Mouse (Mus musculus): ENCODE measurements around the gene Wfikkn1. TPM values are rescaled to one million over a fixed set of nuclear protein-coding genes. Genes with fewer than 3 reads are reported as not detected.
A peak's percentile ranks its signal among the peaks of the same experiment; 100 is the strongest.

Gene Wfikkn1
- polyA plus RNA-seq, 1 experiment from 2014 or later = 0.34 TPM

GRCm38 (mm10) chr17:25879750-25880149 lies 908 bp downstream of the Wfikkn1 start:
- no peak overlapping the region for H3K27ac ChIP-seq (ENCODE audit: low read depth, low read length)
- no peak for ATAC-seq
- peaks cover 19% of the 10 kb centered on the region for H3K4me1 ChIP-seq (ENCODE audit: control insufficient read depth, insufficient read depth, low read depth, low read length)
- H3K9ac ChIP-seq (ENCODE audit: low read depth, low read length) = no peak overlapping the region
- no peak overlapping the region for H3K4me3 ChIP-seq (ENCODE audit: low read length)
- 64% methylated on average over 8 of the region's 8 CpGs for WGBS
- H3K4me2 ChIP-seq (ENCODE audit: low read length) = no peak overlapping the region
- H3K27me3 ChIP-seq (replicated peaks; ENCODE audit: control insufficient read depth, insufficient read depth, low read length) = no peaks in the 10 kb centered on the region
- H3K36me3 ChIP-seq (ENCODE audit: control insufficient read depth, insufficient read depth, low read length) = peaks cover 25% of the 10 kb centered on the region
- H3K9me3 ChIP-seq (ENCODE audit: control insufficient read depth, low read length) = no peaks in the 10 kb centered on the region

- Histone ChIP-seq H3K4me3 (ENCODE audit: low read length) (no peak overlapping the region), H3K27ac (ENCODE audit: low read depth, low read length) (no peak overlapping the region), H3K9me3 (ENCODE audit: control insufficient read depth, low read length) (no peaks in the 10 kb centered on the region), H3K4me1 (ENCODE audit: control insufficient read depth, insufficient read depth, low read depth, low read length) (peaks cover 20% of the 10 kb centered on the region), H3K27me3 (replicated peaks; ENCODE audit: control insufficient read depth, insufficient read depth, low read length) (no peaks in the 10 kb centered on the region), H3K36me3 (ENCODE audit: control insufficient read depth, insufficient read depth, low read length) (peaks cover 23% of the 10 kb centered on the region), H3K9ac (ENCODE audit: low read depth, low read length) (no peak overlapping the region), H3K4me2 (ENCODE audit: low read length) (no peak overlapping the region)
- no peak for ATAC-seq
- 32% methylated on average over 4 of the region's 4 CpGs for WGBS
These were observed 1.4 kb downstream of the Wfikkn1 start for GRCm38 (mm10) chr17:25879261-25879660.

- Histone ChIP-seq H3K4me3 (ENCODE audit: low read length) (no peak overlapping the region), H3K27ac (ENCODE audit: low read depth, low read length) (no peak overlapping the region), H3K27me3 (replicated peaks; ENCODE audit: control insufficient read depth, insufficient read depth, low read length) (no peaks in the 10 kb centered on the region), H3K9ac (ENCODE audit: low read depth, low read length) (no peak overlapping the region), H3K36me3 (ENCODE audit: control insufficient read depth, insufficient read depth, low read length) (peaks cover 20% of the 10 kb centered on the region), H3K9me3 (ENCODE audit: control insufficient read depth, low read length) (no peaks in the 10 kb centered on the region), H3K4me1 (ENCODE audit: control insufficient read depth, insufficient read depth, low read depth, low read length) (peaks cover 26% of the 10 kb centered on the region), H3K4me2 (ENCODE audit: low read length) (no peak overlapping the region)
- ATAC-seq = no peak
- 85% methylated on average over 19 of the region's 19 CpGs for WGBS
These were observed 2.0 kb downstream of the Wfikkn1 start for GRCm38 (mm10) chr17:25878611-25879180.

GRCm38 (mm10) chr17:25877741-25878610 lies 2.7 kb downstream of the Wfikkn1 start:
- Histone ChIP-seq H3K4me1 (ENCODE audit: control insufficient read depth, insufficient read depth, low read depth, low read length) (peaks cover 26% of the 10 kb centered on the region), H3K27ac (ENCODE audit: low read depth, low read length) (no peak overlapping the region), H3K4me2 (ENCODE audit: low read length) (no peak overlapping the region), H3K9me3 (ENCODE audit: control insufficient read depth, low read length) (no peaks in the 10 kb centered on the region), H3K27me3 (replicated peaks; ENCODE audit: control insufficient read depth, insufficient read depth, low read length) (no peaks in the 10 kb centered on the region), H3K36me3 (ENCODE audit: control insufficient read depth, insufficient read depth, low read length) (peaks cover 15% of the 10 kb centered on the region), H3K9ac (ENCODE audit: low read depth, low read length) (no peak overlapping the region), H3K4me3 (ENCODE audit: low read length) (no peak overlapping the region)
- ATAC-seq = no peak
- WGBS = 92% methylated on average over 32 of the region's 32 CpGs

GRCm38 (mm10) chr17:25877025-25877424 lies 3.6 kb downstream of the Wfikkn1 start:
- WGBS = 92% methylated on average over 3 of the region's 3 CpGs
- no peaks in the 10 kb centered on the region for H3K9me3 ChIP-seq (ENCODE audit: control insufficient read depth, low read length)
- ATAC-seq = no peak
- peaks cover 15% of the 10 kb centered on the region for H3K36me3 ChIP-seq (ENCODE audit: control insufficient read depth, insufficient read depth, low read length)
- H3K4me2 ChIP-seq (ENCODE audit: low read length) = no peak overlapping the region
- H3K27me3 ChIP-seq (replicated peaks; ENCODE audit: control insufficient read depth, insufficient read depth, low read length) = no peaks in the 10 kb centered on the region
- H3K4me1 ChIP-seq (ENCODE audit: control insufficient read depth, insufficient read depth, low read depth, low read length) = peaks cover 26% of the 10 kb centered on the region
- no peak overlapping the region for H3K9ac ChIP-seq (ENCODE audit: low read depth, low read length)
- H3K27ac ChIP-seq (ENCODE audit: low read depth, low read length) = no peak overlapping the region
- H3K4me3 ChIP-seq (ENCODE audit: low read length) = no peak overlapping the region

- peaks cover 15% of the 10 kb centered on the region for H3K36me3 ChIP-seq (ENCODE audit: control insufficient read depth, insufficient read depth, low read length)
- H3K4me3 ChIP-seq (ENCODE audit: low read length) = peak overlapping the region; percentile 86
- H3K9ac ChIP-seq (ENCODE audit: low read depth, low read length) = peak overlapping the region; percentile 93
- no peaks in the 10 kb centered on the region for H3K9me3 ChIP-seq (ENCODE audit: control insufficient read depth, low read length)
- peaks cover 26% of the 10 kb centered on the region for H3K4me1 ChIP-seq (ENCODE audit: control insufficient read depth, insufficient read depth, low read depth, low read length)
- WGBS = 61% methylated on average over 10 of the region's 10 CpGs
- ATAC-seq = no peak
- H3K4me2 ChIP-seq (ENCODE audit: low read length) = peak overlapping the region; percentile 94
- no peaks in the 10 kb centered on the region for H3K27me3 ChIP-seq (replicated peaks; ENCODE audit: control insufficient read depth, insufficient read depth, low read length)
- peak overlapping the region; percentile 97 for H3K27ac ChIP-seq (ENCODE audit: low read depth, low read length)
These were observed 4.2 kb downstream of the Wfikkn1 start for GRCm38 (mm10) chr17:25876347-25876915.

GRCm38 (mm10) chr17:25875171-25876136 lies 5.2 kb downstream of the Wfikkn1 start:
- H3K4me1 ChIP-seq (ENCODE audit: control insufficient read depth, insufficient read depth, low read depth, low read length) = peaks cover 23% of the 10 kb centered on the region
- peak overlapping the region; percentile 97 for H3K27ac ChIP-seq (ENCODE audit: low read depth, low read length)
- ATAC-seq = peak; percentile 93
- H3K4me2 ChIP-seq (ENCODE audit: low read length) = peak overlapping the region; percentile 94
- no peaks in the 10 kb centered on the region for H3K9me3 ChIP-seq (ENCODE audit: control insufficient read depth, low read length)
- peaks cover 15% of the 10 kb centered on the region for H3K36me3 ChIP-seq (ENCODE audit: control insufficient read depth, insufficient read depth, low read length)
- H3K4me3 ChIP-seq (ENCODE audit: low read length) = peak overlapping the region; percentile 86
- under 1% methylated on average over 59 of the region's 59 CpGs for WGBS
- peak overlapping the region; percentile 93 for H3K9ac ChIP-seq (ENCODE audit: low read depth, low read length)
- no peaks in the 10 kb centered on the region for H3K27me3 ChIP-seq (replicated peaks; ENCODE audit: control insufficient read depth, insufficient read depth, low read length)

- Histone ChIP-seq H3K27me3 (replicated peaks; ENCODE audit: control insufficient read depth, insufficient read depth, low read length) (no peaks in the 10 kb centered on the region), H3K9ac (ENCODE audit: low read depth, low read length) (peak within 1 kb of the TSS; percentile 93), H3K4me3 (ENCODE audit: low read length) (peak within 1 kb of the TSS; percentile 86), H3K27ac (ENCODE audit: low read depth, low read length) (peak within 1 kb of the TSS; percentile 97), H3K4me1 (ENCODE audit: control insufficient read depth, insufficient read depth, low read depth, low read length) (peaks cover 21% of the 10 kb centered on the region), H3K9me3 (ENCODE audit: control insufficient read depth, low read length) (no peaks in the 10 kb centered on the region), H3K36me3 (ENCODE audit: control insufficient read depth, insufficient read depth, low read length) (peaks cover 15% of the 10 kb centered on the region), H3K4me2 (ENCODE audit: low read length) (peak within 1 kb of the TSS; percentile 94)
- peak; percentile 78 for ATAC-seq
- under 1% methylated on average over 25 of the region's 25 CpGs for WGBS
These were observed 5.9 kb downstream of the Wfikkn1 start, which contains the start of gene Mettl26 for GRCm38 (mm10) chr17:25874721-25875170. TSS of gene Mettl26 (plus strand) at chr17:25875074.
